Mouse (Mus musculus): ENCODE measurements around the gene Slco4a1.

DNA sequence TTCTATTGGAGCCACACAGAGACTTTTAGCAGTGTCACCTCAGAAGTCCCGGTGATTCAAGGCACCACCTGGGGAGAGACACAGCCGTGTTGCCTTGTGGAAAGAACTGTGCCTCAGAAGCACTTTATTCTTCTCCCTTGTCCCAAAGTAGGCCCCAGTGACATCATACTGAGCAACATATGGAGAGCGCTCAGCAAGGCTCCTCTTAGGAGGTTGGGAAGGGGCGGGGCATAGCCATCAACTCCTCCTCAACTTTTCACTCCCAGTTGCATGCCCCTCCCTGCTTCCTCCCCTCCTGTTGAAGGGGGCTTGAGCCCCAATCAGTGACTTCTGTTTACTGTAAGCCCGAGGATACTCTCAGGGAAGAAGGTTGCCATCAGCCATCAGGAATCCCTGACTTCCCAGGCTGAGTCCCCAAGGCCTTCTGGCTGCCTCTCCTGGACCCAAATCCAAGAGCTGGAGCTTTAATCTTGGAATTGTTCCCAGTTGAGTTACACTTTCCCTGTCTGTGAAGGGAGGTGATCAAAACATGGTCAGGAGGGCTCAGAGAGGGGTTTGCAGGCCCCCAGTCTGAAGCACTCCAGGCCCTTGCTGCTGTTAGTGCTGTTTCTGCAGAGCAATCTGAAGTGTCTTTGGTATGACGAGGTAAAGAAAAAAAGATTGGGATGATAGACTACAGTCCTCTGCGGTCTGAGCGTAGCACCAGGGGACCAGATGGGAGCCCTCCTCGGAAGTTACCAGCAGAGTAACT is 45.3 kb downstream of the Slco4a1 start:
- TF ChIP-seq CTCF (IDR thresholded peaks at IDR 0.05; ENCODE audit: control insufficient read depth, insufficient read depth, low read length) (no peak), POLR2A (IDR thresholded peaks at IDR 0.05; ENCODE audit: borderline replicate concordance, control insufficient read depth, low read depth, low read length) (no peak)

Measured in bone marrow, adult 2 months (tissue).